ENCODE assay signal across 9 mouse cellular contexts in the genomic region with DNA sequence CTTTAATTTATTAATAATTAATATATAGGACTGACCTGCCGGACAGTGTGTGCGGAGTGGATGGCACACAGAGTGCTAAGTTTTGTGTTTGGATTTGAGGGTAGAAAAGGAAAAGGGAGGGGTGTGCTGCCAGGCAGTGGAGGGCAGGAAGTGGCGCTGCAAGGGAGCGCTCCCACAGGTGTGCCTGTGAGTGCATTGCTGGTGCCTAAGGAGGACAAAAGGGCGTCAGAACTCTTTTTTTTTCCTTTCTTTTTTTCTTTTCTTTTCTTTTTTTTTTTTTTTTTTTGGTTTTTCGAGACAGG. TPM values are rescaled to one million over a fixed set of nuclear protein-coding genes. Genes with fewer than 3 reads are reported as not detected.
A peak's percentile ranks its signal among the peaks of the same experiment; 100 is the strongest.
DNase-seq lines count a peak whose midpoint lies in the region; ATAC-seq and TF ChIP-seq lines count a peak whose summit lies in the region.
"Had no signal": no experiment of that assay in that cellular context is flagged by ENCODE, and none has a peak within 500 bp of the region (broad histone marks: within the 10 kb centered on the region; RNA-seq: fewer than 3 reads in every experiment).

No protein-coding gene starts in this region.

- ATAC-seq in heart, embryonic 14.5 days (ENCODE audit: insufficient number of reproducible peaks, insufficient read depth, low FRiP score, low read depth): no peak
- ATAC-seq in common myeloid progenitor, adult 5-6 weeks (replicated peaks; ENCODE audit: low read depth, poor library complexity, severe bottlenecking): 0 out of 2 replicates have a peak, but pooled peaks have one; percentile 25
- ATAC-seq in intestine, postnatal 0 days: no peak
- peak; percentile 18; the same call in 1 of the 2 replicates for ATAC-seq in neural tube, embryonic 12.5 days (ENCODE audit: low FRiP score, low read depth)

- DNase-seq in heart, postnatal 4 days: no peak
- no peak for DNase-seq in right cerebral cortex, postnatal 25 days
- DNase-seq in embryo, embryonic 11 days: no peak
- DNase-seq in frontal cortex, postnatal 10 days (ENCODE audit: low spot score in 2 of 2): no peak

- no peaks in the 10 kb centered on the region for H3K4me1 ChIP-seq in heart, embryonic 14.5 days (ENCODE audit: control insufficient read depth in 2 of 2, insufficient read depth in 2 of 2, low read length in 2 of 2)
- no peaks in the 10 kb centered on the region for H3K4me1 ChIP-seq in intestine, postnatal 0 days (replicated peaks; ENCODE audit: control insufficient read depth, insufficient read depth, low read length)
- no peaks in the 10 kb centered on the region for H3K4me1 ChIP-seq in neural tube, embryonic 12.5 days

- H3K4me3 ChIP-seq in heart, embryonic 14.5 days (ENCODE audit: control insufficient read depth in 1 of 2, insufficient read depth in 1 of 2, low read depth in 1 of 2, low read length in 2 of 2): peak overlapping the region in 1 of 2 experiments; percentile 33; a peak in 2 of 4 replicates
- peak overlapping the region; percentile 17; the same call in 1 of the 2 replicates for H3K4me3 ChIP-seq in intestine, postnatal 0 days (ENCODE audit: low read depth, low read length)
- H3K4me3 ChIP-seq in neural tube, embryonic 12.5 days: no peak overlapping the region

- H3K27me3 ChIP-seq in heart, embryonic 14.5 days (ENCODE audit: control insufficient read depth, insufficient read depth, low read length): no peaks in the 10 kb centered on the region
- H3K27me3 ChIP-seq in intestine, postnatal 0 days (replicated peaks; ENCODE audit: control insufficient read depth, insufficient read depth, low read length): no peaks in the 10 kb centered on the region
- H3K27me3 ChIP-seq in neural tube, embryonic 12.5 days (replicated peaks): no peaks in the 10 kb centered on the region

- no peak for TF ChIP-seq CTCF in intestine, postnatal 0 days (IDR thresholded peaks at IDR 0.05; ENCODE audit: low read depth)

- peak overlapping the region; percentile 61 for H3K4me2 ChIP-seq in heart, embryonic 14.5 days (ENCODE audit: low read length)
- peak overlapping the region; percentile 60 for H3K4me2 ChIP-seq in intestine, postnatal 0 days (replicated peaks; ENCODE audit: low read depth)
- H3K4me2 ChIP-seq in neural tube, embryonic 12.5 days (replicated peaks): peak overlapping the region; percentile 49

- no peaks in the 10 kb centered on the region for H3K36me3 ChIP-seq in heart, embryonic 14.5 days (ENCODE audit: control insufficient read depth, insufficient read depth, low read length)
- H3K36me3 ChIP-seq in intestine, postnatal 0 days (ENCODE audit: control insufficient read depth, insufficient read depth): no peaks in the 10 kb centered on the region
- H3K36me3 ChIP-seq in neural tube, embryonic 12.5 days: no peaks in the 10 kb centered on the region

- 62% methylated on average over 5 of the region's 6 CpGs for WGBS in heart, embryonic 14.5 days
- WGBS in intestine, postnatal 0 days: 43% methylated on average over 5 of the region's 6 CpGs
- 72% methylated on average over 5 of the region's 6 CpGs for WGBS in neural tube, embryonic 12.5 days

- H3K9me3 ChIP-seq in heart, embryonic 14.5 days (ENCODE audit: control insufficient read depth, low read length): no peaks in the 10 kb centered on the region
- no peaks in the 10 kb centered on the region for H3K9me3 ChIP-seq in intestine, postnatal 0 days (ENCODE audit: control insufficient read depth)
- H3K9me3 ChIP-seq in neural tube, embryonic 12.5 days: no peaks in the 10 kb centered on the region

- H3K27ac ChIP-seq in heart, embryonic 14.5 days (replicated peaks in 1 of 2; ENCODE audit: control insufficient read depth in 1 of 2, insufficient read depth in 1 of 2, low read depth in 2 of 2, low read length in 2 of 2): no peak overlapping the region
- H3K27ac ChIP-seq in intestine, postnatal 0 days (ENCODE audit: low read depth, low read length): no peak overlapping the region
- no peak overlapping the region for H3K27ac ChIP-seq in neural tube, embryonic 12.5 days
- H3K27ac ChIP-seq: layer of hippocampus, adult 2 months had no signal

- peak overlapping the region; percentile 22; the same call in 1 of the 2 replicates for H3K9ac ChIP-seq in heart, embryonic 14.5 days (ENCODE audit: low read length)
- H3K9ac ChIP-seq in intestine, postnatal 0 days (ENCODE audit: low read depth, low read length): no peak overlapping the region
- no peak overlapping the region for H3K9ac ChIP-seq in neural tube, embryonic 12.5 days

RNA-seq across cellular contexts. Expression of a gene that starts 15.1 kb away (rescaled TPM):
- polyA plus RNA-seq in heart, embryonic 14.5 days (2014; fragmentation: Nextera tagmentation; extraction: Ambion mirVana): 708 and 743 TPM in 2 replicates
- total RNA-seq in heart, postnatal 4 days (2021): 100 to 1,000 TPM; 670 to 689 TPM
- total RNA-seq in common myeloid progenitor, adult 5-6 weeks (2017): 203 and 235 TPM in 2 replicates
- polyA plus RNA-seq in intestine, postnatal 0 days (2015; fragmentation: Nextera tagmentation; extraction: Ambion mirVana): 185 and 193 TPM in 2 replicates
- 310 and 332 TPM in 2 replicates for polyA plus RNA-seq in neural tube, embryonic 12.5 days (2016; fragmentation: Nextera tagmentation; extraction: Ambion mirVana)

RNA-seq across cellular contexts. Expression of a gene that starts 28.8 kb away (rescaled TPM):
- polyA plus RNA-seq in heart, embryonic 14.5 days (2014; fragmentation: Nextera tagmentation; extraction: Ambion mirVana): 0.69 and 0.89 TPM in 2 replicates
- total RNA-seq in heart, postnatal 4 days (2021): under 1 TPM; 0.70 to 0.91 TPM
- total RNA-seq in common myeloid progenitor, adult 5-6 weeks (2017): 0.05 and 0.97 TPM in 2 replicates
- polyA plus RNA-seq in intestine, postnatal 0 days (2015; fragmentation: Nextera tagmentation; extraction: Ambion mirVana): 0.82 and 0.94 TPM in 2 replicates
- 0.27 and 0.45 TPM in 2 replicates for polyA plus RNA-seq in neural tube, embryonic 12.5 days (2016; fragmentation: Nextera tagmentation; extraction: Ambion mirVana)

RNA-seq across cellular contexts. Expression of a gene that starts 49.2 kb away (rescaled TPM):
- polyA plus RNA-seq in heart, embryonic 14.5 days (2014; fragmentation: Nextera tagmentation; extraction: Ambion mirVana): 23.4 and 24.7 TPM in 2 replicates
- 10 to 100 TPM; 15.1 to 18.3 TPM for total RNA-seq in heart, postnatal 4 days (2021)
- 8.5 and 9.4 TPM in 2 replicates for total RNA-seq in common myeloid progenitor, adult 5-6 weeks (2017)
- polyA plus RNA-seq in intestine, postnatal 0 days (2015; fragmentation: Nextera tagmentation; extraction: Ambion mirVana): 6.9 and 7.6 TPM in 2 replicates
- 12.0 and 13.2 TPM in 2 replicates for polyA plus RNA-seq in neural tube, embryonic 12.5 days (2016; fragmentation: Nextera tagmentation; extraction: Ambion mirVana)

Comparison
In these comparisons a context has a peak if more than half of its experiments do, and no peak if none do; other contexts are left out.
1. ATAC-seq: peak in common myeloid progenitor, adult 5-6 weeks (single experiment) and neural tube, embryonic 12.5 days (single experiment); none in heart, embryonic 14.5 days (single experiment) and intestine, postnatal 0 days (single experiment).
2. Peak in every context shown above with its lines, with median percentiles within 50 percentile points of each other: H3K4me2 ChIP-seq.